Mouse (Mus musculus) CH12.LX (cell line): ENCODE data around the gene Nhsl1. TPM values are rescaled to one million over a fixed set of nuclear protein-coding genes. Genes with fewer than 3 reads are reported as not detected.

ENCODE experiments used
- DNase-seq: peaks from one replicate; pipeline ENCODE4 v3.0.0-alpha.2; 2013; ENCODE audit errors: extremely low read depth
- H3K27ac ChIP-seq: 2 replicates; pipeline ENCODE4 v1.5.1; 2012; ENCODE audit warnings: low read depth, mild to moderate bottlenecking, control low read depth, moderate library complexity; ENCODE audit not compliant: insufficient read depth
- H3K27me3 ChIP-seq: replicated peaks from 2 replicates; pipeline ENCODE3; 2012; ENCODE audit warnings: inconsistent platforms
- H3K36me3 ChIP-seq, 2 experiments: replicated peaks in 1 of 2; 2 replicates each; pipeline versions ENCODE3 to v1.6.1; 2012; ENCODE audit warnings: inconsistent platforms in 1 of 2, low read length in 1 of 2, mild to moderate bottlenecking in 1 of 2, mixed read lengths in 1 of 2, moderate library complexity in 1 of 2; ENCODE audit not compliant: control insufficient read depth in 1 of 2, insufficient read depth in 1 of 2
- H3K4me1 ChIP-seq, 2 experiments: 2 replicates each; pipeline ENCODE4 v1.6.1; 2012; ENCODE audit warnings: inconsistent platforms in 1 of 2, moderate library complexity in 1 of 2; ENCODE audit not compliant: insufficient read depth in 2 of 2, control insufficient read depth in 1 of 2
- H3K4me2 ChIP-seq: 2 replicates; pipeline ENCODE4 v1.6.1; 2012; ENCODE audit warnings: low read depth, mild to moderate bottlenecking, control low read depth; ENCODE audit not compliant: poor library complexity, insufficient read depth, severe bottlenecking
- H3K4me3 ChIP-seq, 3 experiments: fragments of 150-350 bp in 1 of 3; sonication (generic) in 1 of 3; replicated peaks in 1 of 3; 2 replicates each; pipeline versions ENCODE3 to v1.5.1; 2011 to 2012; ENCODE audit warnings: low read depth in 2 of 3, low read length in 2 of 3, mild to moderate bottlenecking in 2 of 3, moderate library complexity in 2 of 3, control low read depth in 1 of 3, improper control_type of control experiment in 1 of 3, inconsistent platforms in 1 of 3, mixed read lengths in 1 of 3; ENCODE audit not compliant: poor library complexity in 1 of 3
- H3K79me2 ChIP-seq: replicated peaks from 2 replicates; pipeline ENCODE4 v1.6.1; 2012; ENCODE audit warnings: mild to moderate bottlenecking, moderate library complexity; ENCODE audit not compliant: control insufficient read depth, poor library complexity, insufficient read depth, severe bottlenecking; ENCODE audit errors: extremely low read depth
- H3K9ac ChIP-seq: 2 replicates; pipeline ENCODE4 v1.6.1; 2012; ENCODE audit warnings: low read depth, mild to moderate bottlenecking, control low read depth, moderate library complexity; ENCODE audit not compliant: insufficient read depth
- H3K9me3 ChIP-seq: replicated peaks from 2 replicates; pipeline ENCODE3; 2012; ENCODE audit warnings: low read length, inconsistent platforms, mixed read lengths
- CHD2 ChIP-seq: IDR thresholded peaks from 2 replicates; pipeline ENCODE4 v1.6.1; 2011; ENCODE audit warnings: low read length, improper control_type of control experiment
- CTCF ChIP-seq, 2 experiments: IDR thresholded peaks in 1 of 2; conservative IDR thresholded peaks in 1 of 2; 2 replicates each; pipeline ENCODE4 v1.5.1; 2011 to 2012; ENCODE audit warnings: low read depth in 2 of 2, low read length in 2 of 2, improper control_type of control experiment in 1 of 2, inconsistent platforms in 1 of 2, mild to moderate bottlenecking in 1 of 2, moderate library complexity in 1 of 2
- ELF1 ChIP-seq: IDR thresholded peaks from 2 replicates; pipeline ENCODE4 v1.6.1; 2014; ENCODE audit warnings: low read depth, mild to moderate bottlenecking, inconsistent platforms, low read length, improper control_type of control experiment
- EP300 ChIP-seq: IDR thresholded peaks from 2 replicates; pipeline ENCODE4 v1.6.1; 2011; ENCODE audit warnings: low read length, improper control_type of control experiment
- ETS1 ChIP-seq: conservative IDR thresholded peaks from 2 replicates; pipeline ENCODE4 v1.6.1; 2012; ENCODE audit warnings: low read depth, mild to moderate bottlenecking, inconsistent platforms, low read length, improper control_type of control experiment, moderate library complexity
- HCFC1 ChIP-seq: IDR thresholded peaks from 2 replicates; pipeline ENCODE4 v1.6.1; 2012; ENCODE audit warnings: low read depth, mild to moderate bottlenecking, inconsistent platforms, low read length, improper control_type of control experiment
- IRF4 ChIP-seq: IDR thresholded peaks from 2 replicates; pipeline ENCODE4 v1.6.1; 2014; ENCODE audit warnings: low read depth, mild to moderate bottlenecking, inconsistent platforms, low read length, improper control_type of control experiment
- JUN ChIP-seq: IDR thresholded peaks from 2 replicates; pipeline ENCODE4 v1.6.1; 2011; ENCODE audit warnings: low read depth, mild to moderate bottlenecking, low read length, improper control_type of control experiment, moderate library complexity; ENCODE audit not compliant: insufficient read depth
- JUND ChIP-seq: conservative IDR thresholded peaks from 2 replicates; pipeline ENCODE4 v1.6.1; 2011; ENCODE audit warnings: low read depth, low read length, improper control_type of control experiment
- MAFK ChIP-seq: IDR thresholded peaks from 2 replicates; pipeline ENCODE4 v1.6.1; 2011; ENCODE audit warnings: low read length, improper control_type of control experiment; ENCODE audit not compliant: insufficient replicate concordance
- MAX ChIP-seq: IDR thresholded peaks from 2 replicates; pipeline ENCODE4 v1.6.1; 2011; ENCODE audit warnings: low read length, improper control_type of control experiment
- NELFE ChIP-seq: IDR thresholded peaks from 2 replicates; pipeline ENCODE4 v1.6.1; 2011; ENCODE audit warnings: low read depth, low read length, improper control_type of control experiment
- NRF1 ChIP-seq: IDR thresholded peaks from 2 replicates; pipeline ENCODE4 v1.6.1; 2014; ENCODE audit warnings: low read depth, mild to moderate bottlenecking, inconsistent platforms, low read length, improper control_type of control experiment, moderate library complexity
- PAX5 ChIP-seq: IDR thresholded peaks from 2 replicates; pipeline ENCODE4 v1.6.1; 2012; ENCODE audit warnings: low read length, inconsistent platforms, mixed read lengths
- RAD21 ChIP-seq: IDR thresholded peaks from 2 replicates; pipeline ENCODE4 v1.6.1; 2011; ENCODE audit warnings: low read depth, mild to moderate bottlenecking, low read length, improper control_type of control experiment, moderate library complexity
- RCOR1 ChIP-seq: conservative IDR thresholded peaks from 2 replicates; pipeline ENCODE4 v1.6.1; 2012; ENCODE audit warnings: low read depth, mild to moderate bottlenecking, inconsistent platforms, low read length, improper control_type of control experiment
- SIN3A ChIP-seq: IDR thresholded peaks from 2 replicates; pipeline ENCODE4 v1.6.1; 2012; ENCODE audit warnings: low read length, improper control_type of control experiment, inconsistent platforms
- SMC3 ChIP-seq: IDR thresholded peaks from 2 replicates; pipeline ENCODE4 v1.6.1; 2011; ENCODE audit warnings: low read depth, low read length, improper control_type of control experiment
- UBTF ChIP-seq: IDR thresholded peaks from 2 replicates; pipeline ENCODE4 v1.6.1; 2012; ENCODE audit warnings: low read depth, mild to moderate bottlenecking, inconsistent platforms, low read length, improper control_type of control experiment, moderate library complexity
- USF2 ChIP-seq: conservative IDR thresholded peaks from 2 replicates; pipeline ENCODE4 v1.6.1; 2011; ENCODE audit warnings: low read depth, low read length, improper control_type of control experiment
- ZMIZ1 ChIP-seq: IDR thresholded peaks from 2 replicates; pipeline ENCODE4 v1.6.1; 2012; ENCODE audit warnings: low read depth, mild to moderate bottlenecking, inconsistent platforms, low read length, improper control_type of control experiment
- ZNF384 ChIP-seq: IDR thresholded peaks from 2 replicates; pipeline ENCODE4 v1.6.1; 2012; ENCODE audit warnings: low read depth, low read length, improper control_type of control experiment, inconsistent platforms
- dilution Hi-C: fragments of 300-500 bp; cut with MboI; formaldehyde crosslinking; loops from 2 replicates; pipeline ENCODE4 v1.14.3; 2020; ENCODE audit warnings: low sequenced_read_pairs; ENCODE audit not compliant: extremely low pct_unique_long_range_greater_than_20kb, extremely low pct_ligation_motif_present
- in situ Hi-C: fragments of 300-500 bp; cut with MboI; formaldehyde crosslinking; loops from 3 replicates; pipeline ENCODE4 v1.14.3; 2019; ENCODE audit warnings: low sequenced_read_pairs, low pct_ligation_motif_present, low pct_unique_long_range_greater_than_20kb, mixed read lengths
- polyA plus RNA-seq: library from polyadenylated mRNA; unstranded; fragments of >175 nt; gene quantifications from 2 replicates; pipeline ENCODE4 v1.2.1, GENCODE M21; 2012; ENCODE audit warnings: low read depth; ENCODE audit not compliant: insufficient read length
- total RNA-seq, 2 experiments: library from RNA; depleted of rRNA; stranded (reverse); fragments of 300-350 nt in 1 of 2; fragments of >200 nt in 1 of 2; gene quantifications; 2 replicates each; pipeline ENCODE4 v1.2.3; 2012 to 2014

Nhsl1 gene
- total and polyA plus RNA-seq, 3 experiments: 0.13 to 0.19 (median 0.15) TPM

DNA sequence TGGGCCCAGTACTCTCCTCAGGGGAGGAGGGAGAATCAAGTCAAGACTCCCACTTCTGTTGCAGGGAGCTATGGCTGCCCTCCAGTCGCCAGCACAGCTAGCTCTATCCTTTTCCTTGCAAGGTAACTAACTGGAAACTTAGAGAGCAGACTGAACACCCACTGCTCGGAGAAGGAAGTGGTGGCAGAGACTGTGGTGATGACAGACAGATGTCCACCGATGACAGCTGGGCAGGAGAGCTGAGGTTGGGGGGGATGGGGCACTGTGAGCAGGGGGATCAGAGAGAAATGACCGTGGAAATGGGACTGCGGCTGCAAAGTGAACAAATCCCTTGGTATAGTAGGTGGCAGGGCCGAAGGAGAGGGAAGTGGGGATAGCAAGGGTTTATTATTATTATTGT is 73.5 kb downstream of the Nhsl1 start:
- H3K9ac ChIP-seq: no peak overlapping the region
- dilution Hi-C loops: no loop called here
- H3K79me2 ChIP-seq: no peaks in the 10 kb centered on the region
- no peak for DNase-seq
- in situ Hi-C loops: loop anchor here (5.0 kb wide), 1 partner anchor 145 kb away; no protein-coding TSS in a partner anchor
- H3K4me3 ChIP-seq: no peak overlapping the region
- no peak overlapping the region for H3K27ac ChIP-seq
- TF ChIP-seq HCFC1 (no peak), RCOR1 (no peak), UBTF (no peak), NELFE (no peak), MAFK (no peak), JUND (no peak), USF2 (no peak), ETS1 (no peak), MAX (no peak), SMC3 (no peak), ZNF384 (no peak), PAX5 (no peak), JUN (no peak), EP300 (no peak), RAD21 (no peak), SIN3A (no peak), ELF1 (no peak), NRF1 (no peak)
- H3K4me2 ChIP-seq: no peak overlapping the region
- H3K9me3 ChIP-seq: no peaks in the 10 kb centered on the region
- H3K4me1 ChIP-seq: peaks cover 3 to 17% of the 10 kb centered on the region in 2 experiments; a peak in 3 of 4 replicates
- H3K27me3 ChIP-seq: no peaks in the 10 kb centered on the region
- H3K36me3 ChIP-seq: no peaks in the 10 kb centered on the region

DNA sequence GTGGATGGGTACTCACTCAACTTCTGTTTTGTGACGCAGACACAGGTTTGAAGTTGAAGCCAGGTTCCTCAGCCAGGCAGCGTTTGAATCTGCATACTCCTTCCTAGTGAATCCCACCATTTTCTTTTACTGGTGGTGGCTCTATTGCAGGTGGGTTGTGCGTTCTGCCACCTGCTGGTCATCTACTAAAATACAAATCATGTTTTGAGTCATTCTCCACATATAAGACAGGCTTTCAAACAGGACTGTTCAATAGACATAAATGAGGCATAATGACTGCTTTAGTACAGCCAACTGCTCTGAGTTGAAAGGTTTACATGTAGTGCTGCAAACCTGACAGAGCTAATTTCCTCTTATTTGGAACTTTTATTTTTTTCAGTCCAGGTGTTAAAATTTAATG is 75.0 kb downstream of the Nhsl1 start:
- H3K36me3 ChIP-seq: no peaks in the 10 kb centered on the region
- no peak overlapping the region for H3K4me2 ChIP-seq
- in situ Hi-C loops (loop anchor here (5.0 kb wide), 1 partner anchor 146 kb away; no protein-coding TSS in a partner anchor), dilution Hi-C loops (no loop called here)
- DNase-seq: peak; percentile 61
- no peak overlapping the region for H3K27ac ChIP-seq
- no peaks in the 10 kb centered on the region for H3K9me3 ChIP-seq
- no peak overlapping the region for H3K4me3 ChIP-seq
- H3K4me1 ChIP-seq: peaks cover 3 to 17% of the 10 kb centered on the region in 2 experiments; a peak in 3 of 4 replicates
- no peak overlapping the region for H3K9ac ChIP-seq
- H3K27me3 ChIP-seq: no peaks in the 10 kb centered on the region
- H3K79me2 ChIP-seq: no peaks in the 10 kb centered on the region
- TF ChIP-seq SIN3A (0 out of 2 replicates have a peak, but pooled peaks have one; percentile 29), JUND (peak; percentile 97), SMC3 (peak; percentile 59), JUN (peak; percentile 63), CHD2 (no peak), ZMIZ1 (no peak), IRF4 (peak; percentile 96), CTCF (conservative IDR thresholded peaks at IDR 0.05 in 1 of 2, IDR thresholded peaks at IDR 0.05 in 1 of 2; ENCODE audit: low read depth in 2 of 2, low read length in 2 of 2) (peak; percentile 31 to 75; a peak in 3 of 4 replicates), RAD21 (peak; percentile 39), MAX (no peak), NELFE (no peak), EP300 (peak; percentile 40; the same call in 1 of the 2 replicates)
